Mouse (Mus musculus): ENCODE data around the gene Nup43. TPM values are rescaled to one million over a fixed set of nuclear protein-coding genes. Genes with fewer than 3 reads are reported as not detected.

Nup43 gene
- polyA plus RNA-seq, 1 experiment from 2014 or later: 10.3 TPM

DNA sequence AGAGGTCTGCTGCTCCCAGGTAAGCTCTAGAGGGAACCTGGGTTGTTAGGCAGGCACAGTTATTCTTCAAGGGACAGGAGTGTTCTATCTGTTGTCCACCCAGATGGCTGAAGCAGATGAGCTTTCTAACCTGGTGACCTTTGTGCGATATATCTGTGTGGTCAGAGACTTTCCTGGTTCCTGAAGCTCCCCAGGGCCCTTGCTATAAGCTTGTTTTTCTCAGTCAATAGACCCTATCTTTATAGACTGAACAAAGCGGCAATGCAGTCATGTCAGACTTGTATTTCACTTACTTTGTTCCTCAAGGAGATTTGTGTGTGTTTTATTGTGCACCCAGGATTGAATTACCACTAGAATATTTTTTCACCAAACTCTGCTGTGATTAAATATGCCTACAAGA, 16.2 kb upstream of the Nup43 start:
- WGBS: 98% methylated on average over 2 of the region's 2 CpGs
- TF ChIP-seq EP300 (IDR thresholded peaks at IDR 0.05): no peak
- no peak for TF ChIP-seq CTCF (IDR thresholded peaks at IDR 0.05)
- Histone ChIP-seq H3K9ac (replicated peaks; ENCODE audit: low read depth) (no peak overlapping the region), H3K4me2 (replicated peaks; ENCODE audit: low read depth, low read length) (no peak overlapping the region), H3K27me3 (replicated peaks; ENCODE audit: insufficient read depth, low read length) (no peaks in the 10 kb centered on the region), H3K4me3 (ENCODE audit: low read depth, low read length) (no peak overlapping the region), H3K4me1 (ENCODE audit: insufficient read depth, low read depth, low read length) (no peaks in the 10 kb centered on the region), H3K9me3 (ENCODE audit: low read length) (no peaks in the 10 kb centered on the region), H3K27ac (ENCODE audit: low read length) (no peak overlapping the region), H3K36me3 (ENCODE audit: insufficient read depth, low read length) (peaks cover 21% of the 10 kb centered on the region; the same call in 1 of the 2 replicates)
- ATAC-seq: no peak
- DNase-seq (ENCODE audit: low spot score): no peak

DNA sequence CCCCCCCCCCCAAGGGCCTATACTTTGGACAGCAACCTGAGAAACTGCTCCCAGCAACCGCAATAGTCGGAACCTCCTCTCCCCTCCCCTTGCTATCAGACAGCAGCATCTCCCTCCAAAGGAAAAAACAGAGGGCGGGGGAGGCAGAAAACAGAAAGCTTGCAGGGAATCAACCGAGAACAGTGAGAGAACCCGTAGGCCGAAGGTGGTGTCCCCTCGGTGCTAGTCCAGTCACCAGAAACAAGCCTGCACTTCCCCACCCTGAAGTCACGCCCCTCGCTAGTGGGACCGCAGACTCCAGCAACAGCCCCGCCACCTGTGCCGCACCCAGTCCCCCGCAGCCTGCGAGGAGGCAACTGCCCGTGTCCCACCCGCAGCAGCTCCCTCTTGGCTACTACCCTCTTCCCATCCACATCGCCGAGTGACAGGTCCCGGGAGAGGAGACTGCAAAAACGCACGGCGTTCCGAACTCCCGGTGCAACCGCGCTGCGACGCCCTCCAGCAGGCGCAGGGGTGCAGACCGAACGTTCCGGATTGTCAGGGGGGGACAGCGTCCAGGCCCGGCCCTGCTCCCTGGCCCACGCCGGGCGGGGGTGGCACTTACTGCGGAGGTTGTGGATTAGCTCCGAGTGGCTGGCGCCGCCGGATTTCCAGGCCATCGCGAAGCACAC, 4.7 kb upstream of the Nup43 start:
- H3K4me2 ChIP-seq (replicated peaks; ENCODE audit: low read depth, low read length): peak overlapping the region; percentile 85
- no peaks in the 10 kb centered on the region for H3K27me3 ChIP-seq (replicated peaks; ENCODE audit: insufficient read depth, low read length)
- WGBS: 0% methylated on average over 40 of the region's 44 CpGs
- H3K36me3 ChIP-seq (ENCODE audit: insufficient read depth, low read length): no peaks in the 10 kb centered on the region
- TF ChIP-seq CTCF (IDR thresholded peaks at IDR 0.05) (peak; percentile 21; the same call in 1 of the 2 replicates), EP300 (IDR thresholded peaks at IDR 0.05) (no peak)
- DNase-seq (ENCODE audit: low spot score) (peak; percentile 82), ATAC-seq (peak; percentile 86)
- H3K9ac ChIP-seq (replicated peaks; ENCODE audit: low read depth): peak overlapping the region; percentile 80
- H3K4me1 ChIP-seq (ENCODE audit: insufficient read depth, low read depth, low read length): peaks cover 3% of the 10 kb centered on the region; the same call in 1 of the 2 replicates
- peak overlapping the region; percentile 87 for H3K4me3 ChIP-seq (ENCODE audit: low read depth, low read length)
- H3K27ac ChIP-seq (ENCODE audit: low read length): peak overlapping the region; percentile 90
- no peaks in the 10 kb centered on the region for H3K9me3 ChIP-seq (ENCODE audit: low read length)

DNA sequence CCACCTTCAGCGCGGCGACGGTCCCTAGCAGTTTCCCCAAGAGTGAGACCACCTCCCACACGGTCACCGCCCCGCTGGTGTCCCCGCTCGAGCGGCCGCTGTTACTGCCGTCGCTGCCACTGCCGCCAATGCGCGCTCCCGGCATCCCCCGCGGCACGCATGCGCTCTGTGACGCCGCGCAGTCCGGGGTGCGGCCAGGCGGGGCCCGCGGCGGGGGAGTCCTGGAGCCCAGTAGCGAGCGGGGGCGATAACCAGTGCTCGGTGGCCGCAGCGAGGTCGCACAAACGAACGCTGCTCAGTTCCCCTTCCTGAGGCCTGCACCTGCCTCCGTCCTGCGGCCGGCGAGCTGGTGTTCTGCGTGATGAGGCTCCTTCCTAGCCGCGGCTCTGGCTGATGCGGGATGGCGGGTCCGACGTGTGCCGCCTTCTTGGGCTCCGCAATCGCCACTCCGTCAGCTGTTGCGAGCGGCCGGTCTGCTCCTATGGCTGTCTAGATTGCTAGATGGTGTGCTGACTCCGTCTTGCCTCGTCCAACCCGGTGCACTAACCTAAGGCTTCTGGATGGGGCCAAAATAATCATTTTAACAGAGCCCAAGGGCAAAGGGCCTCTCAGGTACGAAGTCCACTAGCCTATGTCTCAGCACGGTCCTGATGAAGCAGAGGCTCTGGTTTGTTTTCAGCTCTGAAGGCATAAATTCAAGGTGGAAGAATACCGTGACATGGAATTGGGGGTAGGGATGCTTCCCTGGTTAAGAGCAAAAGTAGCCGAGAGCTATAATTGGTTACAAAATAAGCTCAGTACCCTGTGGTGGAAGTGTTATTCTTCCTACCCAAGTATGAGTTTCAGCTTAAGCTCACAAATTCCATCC, 3.9 kb upstream of the Nup43 start:
- peak overlapping the region; percentile 90 for H3K27ac ChIP-seq (ENCODE audit: low read length)
- WGBS: under 1% methylated on average over 62 of the region's 64 CpGs
- DNase-seq (ENCODE audit: low spot score): peak; percentile 94
- H3K4me3 ChIP-seq (ENCODE audit: low read depth, low read length): peak overlapping the region; percentile 87
- TF ChIP-seq CTCF (IDR thresholded peaks at IDR 0.05): no peak
- no peak for TF ChIP-seq EP300 (IDR thresholded peaks at IDR 0.05)
- ATAC-seq: peak; percentile 94
- H3K36me3 ChIP-seq (ENCODE audit: insufficient read depth, low read length): no peaks in the 10 kb centered on the region
- peak overlapping the region; percentile 85 for H3K4me2 ChIP-seq (replicated peaks; ENCODE audit: low read depth, low read length)
- H3K4me1 ChIP-seq (ENCODE audit: insufficient read depth, low read depth, low read length): peaks cover 3% of the 10 kb centered on the region; the same call in 1 of the 2 replicates
- peak overlapping the region; percentile 80 for H3K9ac ChIP-seq (replicated peaks; ENCODE audit: low read depth)
- H3K9me3 ChIP-seq (ENCODE audit: low read length): no peaks in the 10 kb centered on the region
- no peaks in the 10 kb centered on the region for H3K27me3 ChIP-seq (replicated peaks; ENCODE audit: insufficient read depth, low read length)

GRCm38 (mm10) chr10:7664027-7664526, 3.2 kb upstream of the Nup43 start:
- no peaks in the 10 kb centered on the region for H3K36me3 ChIP-seq (ENCODE audit: insufficient read depth, low read length)
- peak overlapping the region; percentile 90 for H3K27ac ChIP-seq (ENCODE audit: low read length)
- WGBS: 47% methylated on average over 6 of the region's 6 CpGs
- H3K9me3 ChIP-seq (ENCODE audit: low read length): no peaks in the 10 kb centered on the region
- TF ChIP-seq EP300 (IDR thresholded peaks at IDR 0.05) (no peak), CTCF (IDR thresholded peaks at IDR 0.05) (no peak)
- ATAC-seq: no peak
- no peaks in the 10 kb centered on the region for H3K27me3 ChIP-seq (replicated peaks; ENCODE audit: insufficient read depth, low read length)
- H3K9ac ChIP-seq (replicated peaks; ENCODE audit: low read depth): peak overlapping the region; percentile 80
- peaks cover 3% of the 10 kb centered on the region; the same call in 1 of the 2 replicates for H3K4me1 ChIP-seq (ENCODE audit: insufficient read depth, low read depth, low read length)
- H3K4me2 ChIP-seq (replicated peaks; ENCODE audit: low read depth, low read length): peak overlapping the region; percentile 85
- peak; percentile 22 for DNase-seq (ENCODE audit: low spot score)
- peak overlapping the region; percentile 87; the same call in 1 of the 2 replicates for H3K4me3 ChIP-seq (ENCODE audit: low read depth, low read length)

- Histone ChIP-seq H3K9me3 (ENCODE audit: low read length) (no peaks in the 10 kb centered on the region), H3K36me3 (ENCODE audit: insufficient read depth, low read length) (no peaks in the 10 kb centered on the region), H3K27ac (ENCODE audit: low read length) (no peak overlapping the region), H3K4me3 (ENCODE audit: low read depth, low read length) (no peak overlapping the region), H3K27me3 (replicated peaks; ENCODE audit: insufficient read depth, low read length) (no peaks in the 10 kb centered on the region), H3K4me1 (ENCODE audit: insufficient read depth, low read depth, low read length) (peaks cover 3% of the 10 kb centered on the region; the same call in 1 of the 2 replicates), H3K4me2 (replicated peaks; ENCODE audit: low read depth, low read length) (no peak overlapping the region), H3K9ac (replicated peaks; ENCODE audit: low read depth) (no peak overlapping the region)
- TF ChIP-seq EP300 (IDR thresholded peaks at IDR 0.05): no peak
- TF ChIP-seq CTCF (IDR thresholded peaks at IDR 0.05): no peak
- 76% methylated on average over 1 of the region's 1 CpGs for WGBS
- DNase-seq (ENCODE audit: low spot score) (no peak), ATAC-seq (no peak)
These were observed 2.4 kb upstream of the Nup43 start for GRCm38 (mm10) chr10:7664889-7665288.

GRCm38 (mm10) chr10:7673673-7674072, 6.4 kb downstream of the Nup43 start:
- H3K4me3 ChIP-seq (ENCODE audit: low read depth, low read length): no peak overlapping the region
- no peak; the same call in 1 of the 2 replicates for ATAC-seq
- no peaks in the 10 kb centered on the region for H3K4me1 ChIP-seq (ENCODE audit: insufficient read depth, low read depth, low read length)
- peak; percentile 53 for DNase-seq (ENCODE audit: low spot score)
- H3K9me3 ChIP-seq (ENCODE audit: low read length): no peaks in the 10 kb centered on the region
- no peak overlapping the region for H3K9ac ChIP-seq (replicated peaks; ENCODE audit: low read depth)
- TF ChIP-seq EP300 (IDR thresholded peaks at IDR 0.05): no peak
- TF ChIP-seq CTCF (IDR thresholded peaks at IDR 0.05): peak; percentile 67
- WGBS: 78% methylated on average over 1 of the region's 1 CpGs
- H3K4me2 ChIP-seq (replicated peaks; ENCODE audit: low read depth, low read length): no peak overlapping the region
- H3K36me3 ChIP-seq (ENCODE audit: insufficient read depth, low read length): no peaks in the 10 kb centered on the region
- H3K27me3 ChIP-seq (replicated peaks; ENCODE audit: insufficient read depth, low read length): no peaks in the 10 kb centered on the region
- H3K27ac ChIP-seq (ENCODE audit: low read length): no peak overlapping the region

Data from lung, postnatal 0 days (tissue).